Mouse (Mus musculus) neural tube, embryonic 14.5 days (tissue): ENCODE data around the gene Lrit2. TPM values are rescaled to one million over a fixed set of nuclear protein-coding genes. Genes with fewer than 3 reads are reported as not detected.

ENCODE experiments used
- ATAC-seq: fragments of 200-750 bp; cut with Nextera tagmentation; 2 replicates; pipeline ENCODE4 v1.8.0; 2017; ENCODE audit warnings: low read depth, mild to moderate bottlenecking, moderate TSS enrichment, moderate library complexity
- H3K27ac ChIP-seq: fragments of 300-500 bp; sonication (generic); 2 replicates; pipeline ENCODE4 v1.5.1; 2014; ENCODE audit warnings: low read depth, mild to moderate bottlenecking, control low read depth, low read length, moderate library complexity, mixed read lengths
- H3K27me3 ChIP-seq: fragments of 300-500 bp; sonication (generic); 2 replicates; pipeline ENCODE4 v1.6.1; 2014; ENCODE audit warnings: low read length; ENCODE audit not compliant: control insufficient read depth, insufficient read depth
- H3K36me3 ChIP-seq: fragments of 300-500 bp; sonication (generic); 2 replicates; pipeline ENCODE4 v1.6.1; 2014; ENCODE audit warnings: low read length, mixed read lengths; ENCODE audit not compliant: control insufficient read depth, insufficient read depth
- H3K4me1 ChIP-seq: fragments of 300-500 bp; sonication (generic); 2 replicates; pipeline ENCODE4 v1.6.1; 2014; ENCODE audit warnings: low read length; ENCODE audit not compliant: control insufficient read depth, insufficient read depth
- H3K4me2 ChIP-seq: fragments of 300-500 bp; sonication (generic); 2 replicates; pipeline ENCODE4 v1.6.1; 2014; ENCODE audit warnings: mild to moderate bottlenecking, low read depth, low read length, control low read depth
- H3K4me3 ChIP-seq: fragments of 300-500 bp; sonication (generic); 2 replicates; pipeline ENCODE4 v1.5.1; 2014; ENCODE audit warnings: low read depth, low read length, control low read depth, mixed read lengths
- H3K9ac ChIP-seq: fragments of 300-500 bp; sonication (generic); replicated peaks from 2 replicates; pipeline ENCODE4 v1.6.1; 2014; ENCODE audit warnings: low read depth, mild to moderate bottlenecking, control low read depth, low read length, mixed read lengths
- H3K9me3 ChIP-seq: fragments of 300-500 bp; sonication (generic); 2 replicates; pipeline ENCODE4 v1.6.1; 2016; ENCODE audit warnings: low read length; ENCODE audit not compliant: control insufficient read depth
- WGBS: fragments of 180-500 bp; shearing (Covaris S2); extraction: QIAGEN DNeasy Blood & Tissue Kit; methylation state at CpG from one replicate; pipeline ENCODE4 v1.1.7; 2014; 5-methylcytosine and 5-hydroxymethylcytosine counted together
- polyA plus RNA-seq: library from polyadenylated mRNA; unstranded; fragments of >200 nt; fragmentation: Nextera tagmentation; extraction: Ambion mirVana; gene quantifications from 2 replicates; pipeline ENCODE4 v1.2.1, GENCODE M21; 2014

Lrit2 gene
- polyA plus RNA-seq, 1 experiment from 2014 or later: not detected

DNA sequence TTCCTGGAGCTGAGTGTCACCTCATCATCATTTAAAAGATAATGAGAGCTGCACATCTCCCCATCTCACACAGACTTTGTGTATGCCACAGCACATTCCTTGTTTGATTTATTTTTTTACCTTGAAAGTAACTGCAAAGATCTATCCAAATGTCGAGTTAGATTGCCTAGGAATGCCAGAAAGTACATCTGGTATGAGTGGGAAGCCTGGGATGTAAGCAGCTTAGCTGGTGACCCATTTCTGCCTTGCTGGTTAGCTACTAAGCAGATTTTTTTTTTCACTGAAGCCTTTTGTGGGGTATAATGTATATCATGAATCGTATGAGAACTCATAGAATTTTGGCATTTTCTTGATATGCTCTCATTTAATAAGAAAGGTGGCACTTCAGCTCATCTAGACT, 1.1 kb upstream of the Lrit2 start:
- Histone ChIP-seq H3K9me3 (no peaks in the 10 kb centered on the region), H3K4me3 (no peak overlapping the region), H3K4me1 (no peaks in the 10 kb centered on the region), H3K9ac (no peak overlapping the region), H3K27ac (no peak overlapping the region), H3K4me2 (no peak overlapping the region), H3K27me3 (no peaks in the 10 kb centered on the region), H3K36me3 (no peaks in the 10 kb centered on the region)
- WGBS: 74% methylated on average over 2 of the region's 2 CpGs
- ATAC-seq: no peak

GRCm38 (mm10) chr14:37068516-37068915, 787 bp downstream of the Lrit2 start:
- Histone ChIP-seq H3K27ac (no peak overlapping the region), H3K9me3 (no peaks in the 10 kb centered on the region), H3K4me1 (no peaks in the 10 kb centered on the region), H3K9ac (no peak overlapping the region), H3K4me3 (no peak overlapping the region), H3K27me3 (no peaks in the 10 kb centered on the region), H3K4me2 (no peak overlapping the region), H3K36me3 (no peaks in the 10 kb centered on the region)
- ATAC-seq: no peak
- WGBS: 18% methylated on average over 9 of the region's 9 CpGs

- Histone ChIP-seq H3K4me3 (no peak overlapping the region), H3K27me3 (no peaks in the 10 kb centered on the region), H3K9ac (no peak overlapping the region), H3K36me3 (no peaks in the 10 kb centered on the region), H3K4me1 (no peaks in the 10 kb centered on the region), H3K4me2 (no peak overlapping the region), H3K9me3 (no peaks in the 10 kb centered on the region), H3K27ac (no peak overlapping the region)
- no peak for ATAC-seq
- 89% methylated on average over 1 of the region's 1 CpGs for WGBS
Observed at GRCm38 (mm10) chr14:37080724-37081123, 13.0 kb downstream of the Lrit2 start.

DNA sequence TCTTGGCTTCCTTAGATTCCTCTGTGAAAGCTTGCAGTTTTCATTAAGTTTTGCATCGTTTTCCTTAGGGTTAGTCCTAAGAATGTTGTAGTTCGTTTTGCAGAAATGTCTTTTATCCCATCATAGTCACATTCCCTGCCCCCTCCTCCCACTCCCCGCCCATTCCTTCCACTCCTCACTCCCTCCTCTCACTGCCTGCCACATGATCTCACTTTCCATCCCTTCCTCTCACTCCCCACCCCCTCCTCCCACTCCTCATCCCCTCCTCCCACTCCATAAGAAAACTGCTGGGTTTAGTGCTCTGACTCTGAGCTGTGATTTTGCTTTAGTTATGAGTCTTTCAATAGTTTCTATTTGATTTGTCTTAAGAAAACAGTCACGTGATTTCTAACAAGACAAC, 16.0 kb downstream of the Lrit2 start:
- H3K36me3 ChIP-seq: no peaks in the 10 kb centered on the region
- no peaks in the 10 kb centered on the region for H3K4me1 ChIP-seq
- H3K9me3 ChIP-seq: no peaks in the 10 kb centered on the region
- no peak overlapping the region for H3K4me2 ChIP-seq
- no peaks in the 10 kb centered on the region for H3K27me3 ChIP-seq
- 37% methylated on average over 4 of the region's 4 CpGs for WGBS
- no peak overlapping the region for H3K4me3 ChIP-seq
- ATAC-seq: no peak
- no peak overlapping the region for H3K27ac ChIP-seq
- H3K9ac ChIP-seq: no peak overlapping the region

GRCm38 (mm10) chr14:37094436-37094835, 26.7 kb downstream of the Lrit2 start:
- 0 out of 2 replicates have a peak, but pooled peaks cover 3% of the 10 kb centered on the region for H3K4me1 ChIP-seq
- ATAC-seq: no peak; the same call in 1 of the 2 replicates
- no peak overlapping the region for H3K4me2 ChIP-seq
- 54% methylated on average over 6 of the region's 6 CpGs for WGBS
- H3K4me3 ChIP-seq: no peak overlapping the region
- H3K27me3 ChIP-seq: no peaks in the 10 kb centered on the region; the same call in 1 of the 2 replicates
- H3K9ac ChIP-seq: no peak overlapping the region
- no peaks in the 10 kb centered on the region for H3K36me3 ChIP-seq
- no peaks in the 10 kb centered on the region for H3K9me3 ChIP-seq
- no peak overlapping the region for H3K27ac ChIP-seq

DNA sequence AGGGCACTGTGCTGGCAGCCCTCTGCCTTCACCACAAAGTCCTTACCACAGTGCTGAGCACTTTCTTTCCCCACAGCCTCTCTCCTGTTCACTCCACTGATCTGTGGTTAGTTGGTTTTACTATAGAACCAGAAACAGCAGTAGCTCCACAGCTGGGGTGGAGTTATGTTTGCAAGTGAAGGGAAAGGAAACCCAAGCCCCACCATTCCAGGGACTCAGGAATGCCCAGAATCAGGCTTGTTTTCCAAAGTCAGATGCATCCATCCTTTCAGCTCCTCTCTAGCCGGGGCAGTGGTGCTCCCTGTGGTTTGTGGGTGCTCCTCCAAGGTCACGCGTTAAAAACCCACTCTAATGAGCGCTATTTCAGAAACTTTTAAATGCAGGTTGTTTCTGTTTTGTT, 27.8 kb downstream of the Lrit2 start:
- 0 out of 2 replicates have a peak, but pooled peaks cover 3% of the 10 kb centered on the region for H3K4me1 ChIP-seq
- H3K4me2 ChIP-seq: no peak overlapping the region
- no peaks in the 10 kb centered on the region for H3K36me3 ChIP-seq
- no peak overlapping the region for H3K27ac ChIP-seq
- no peak for ATAC-seq
- no peaks in the 10 kb centered on the region for H3K9me3 ChIP-seq
- H3K27me3 ChIP-seq: no peaks in the 10 kb centered on the region; the same call in 1 of the 2 replicates
- 87% methylated on average over 4 of the region's 4 CpGs for WGBS
- no peak overlapping the region for H3K4me3 ChIP-seq
- no peak overlapping the region for H3K9ac ChIP-seq

DNA sequence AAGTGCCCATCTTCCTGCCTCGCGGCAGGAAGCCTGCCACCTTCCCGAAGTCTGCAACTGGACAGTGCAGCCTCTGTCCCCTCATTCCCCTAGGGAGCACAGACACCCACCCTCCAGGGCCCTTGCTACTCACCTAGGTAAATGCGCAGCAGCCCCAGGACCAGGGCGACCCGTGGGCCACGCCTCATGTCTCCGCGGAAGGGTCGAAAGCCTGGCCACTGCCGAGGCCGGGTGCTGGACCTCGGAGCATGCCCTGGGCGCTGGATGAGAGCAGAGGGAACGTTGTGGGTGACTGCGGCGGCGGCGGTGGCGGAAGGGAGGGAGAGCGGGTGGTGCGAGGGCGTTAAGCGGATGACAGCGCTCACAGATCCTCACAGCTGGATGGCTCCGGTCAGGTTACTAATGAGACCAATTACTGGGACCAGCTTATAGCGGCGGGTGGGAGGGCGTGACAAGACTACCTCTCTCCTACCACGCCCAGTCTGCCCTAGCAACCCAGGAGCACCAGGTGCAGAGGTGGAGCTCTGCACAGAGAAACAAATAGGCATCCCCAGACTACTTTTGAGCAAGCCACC, 30.3 kb downstream of the Lrit2 start, which contains the start of gene Cdhr1:
Cdhr1 (minus strand) TSS at position 392 of the 575 bp plus-strand sequence.
- Histone ChIP-seq H3K27ac (no peak within 1 kb of the TSS), H3K4me2 (peak within 1 kb of the TSS; percentile 84), H3K27me3 (no peaks in the 10 kb centered on the region; the same call in 1 of the 2 replicates), H3K9ac (peak within 1 kb of the TSS; percentile 55), H3K4me3 (peak within 1 kb of the TSS; percentile 43), H3K4me1 (0 out of 2 replicates have a peak, but pooled peaks cover 3% of the 10 kb centered on the region), H3K9me3 (no peaks in the 10 kb centered on the region), H3K36me3 (no peaks in the 10 kb centered on the region)
- peak; percentile 82 for ATAC-seq
- WGBS: 2% methylated on average over 30 of the region's 30 CpGs

DNA sequence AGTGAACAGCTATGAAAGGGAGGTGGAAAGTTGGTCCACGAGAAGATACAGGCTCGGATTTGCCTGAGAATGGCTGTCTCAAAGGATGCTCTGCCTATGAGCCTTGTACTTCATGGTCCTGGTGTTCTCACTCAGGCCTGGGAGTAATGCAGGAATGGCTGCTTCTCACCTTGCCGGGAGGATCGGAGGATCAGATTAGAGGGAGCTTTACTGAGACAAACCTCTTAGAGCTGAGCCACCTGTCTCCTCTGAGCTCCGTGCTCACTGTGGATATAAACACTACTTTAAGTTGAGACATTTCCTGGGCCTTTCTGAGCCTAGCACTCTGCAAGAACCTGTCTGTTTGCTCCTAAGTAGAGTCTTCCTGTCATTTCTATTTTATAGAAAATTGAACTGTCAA, 33.8 kb downstream of the Lrit2 start:
- Histone ChIP-seq H3K4me1 (0 out of 2 replicates have a peak, but pooled peaks cover 3% of the 10 kb centered on the region), H3K36me3 (no peaks in the 10 kb centered on the region), H3K9me3 (no peaks in the 10 kb centered on the region), H3K4me2 (no peak overlapping the region), H3K4me3 (no peak overlapping the region), H3K27me3 (no peaks in the 10 kb centered on the region; the same call in 1 of the 2 replicates), H3K9ac (no peak overlapping the region), H3K27ac (no peak overlapping the region)
- no peak for ATAC-seq
- 90% methylated on average over 5 of the region's 5 CpGs for WGBS

GRCm38 (mm10) chr14:37102484-37102883, 34.8 kb downstream of the Lrit2 start:
- Histone ChIP-seq H3K4me1 (0 out of 2 replicates have a peak, but pooled peaks cover 3% of the 10 kb centered on the region), H3K27ac (no peak overlapping the region), H3K9me3 (no peaks in the 10 kb centered on the region), H3K4me2 (no peak overlapping the region), H3K27me3 (no peaks in the 10 kb centered on the region; the same call in 1 of the 2 replicates), H3K4me3 (no peak overlapping the region), H3K36me3 (no peaks in the 10 kb centered on the region), H3K9ac (no peak overlapping the region)
- no peak for ATAC-seq
- 84% methylated on average over 3 of the region's 3 CpGs for WGBS
